Mouse (Mus musculus) erythroblast, embryonic 14.5 days (primary cell): ENCODE measurements around the gene Tex26. TPM values are rescaled to one million over a fixed set of nuclear protein-coding genes. Genes with fewer than 3 reads are reported as not detected.

ENCODE experiments used
- H3K27me3 ChIP-seq: 2 replicates; pipeline ENCODE4 v1.6.1; 2012; ENCODE audit warnings: inconsistent platforms; ENCODE audit not compliant: control insufficient read depth
- H3K36me3 ChIP-seq: 2 replicates; pipeline ENCODE4 v1.6.1; 2012; ENCODE audit warnings: mild to moderate bottlenecking, inconsistent platforms; ENCODE audit not compliant: control insufficient read depth
- H3K4me1 ChIP-seq: 2 replicates; pipeline ENCODE4 v1.6.1; 2012; ENCODE audit warnings: inconsistent platforms; ENCODE audit not compliant: control insufficient read depth
- H3K4me3 ChIP-seq: replicated peaks from 2 replicates; pipeline ENCODE3; 2012; ENCODE audit warnings: moderate library complexity, mild to moderate bottlenecking, inconsistent platforms
- H3K9me3 ChIP-seq: 2 replicates; pipeline ENCODE4 v1.6.1; 2012; ENCODE audit warnings: low read length, inconsistent platforms, mixed read lengths; ENCODE audit not compliant: control insufficient read depth
- GATA1 ChIP-seq: IDR thresholded peaks from 2 replicates; pipeline ENCODE4 v1.6.1; 2012; ENCODE audit warnings: low read length, inconsistent platforms, mixed read lengths
- TAL1 ChIP-seq: IDR thresholded peaks from 3 replicates; pipeline ENCODE4 v1.6.1; 2012; ENCODE audit warnings: low read length, inconsistent platforms, mixed read lengths
- polyA plus RNA-seq: library from polyadenylated mRNA; stranded (reverse); fragments of >175 nt; gene quantifications from 2 replicates; pipeline ENCODE4 v1.2.3, GENCODE M21; 2012

Gene Tex26
- polyA plus RNA-seq, 1 experiment, result not detected

- Histone ChIP-seq H3K27me3 (no peaks in the 10 kb centered on the region), H3K36me3 (no peaks in the 10 kb centered on the region), H3K4me3 (no peak overlapping the region), H3K9me3 (no peaks in the 10 kb centered on the region), H3K4me1 (no peaks in the 10 kb centered on the region)
- TF ChIP-seq TAL1 (no peak), GATA1 (no peak)
Observed at GRCm38 (mm10) chr5:149514087-149514671, 74.7 kb downstream of the Tex26 start.

- Histone ChIP-seq H3K4me3 (no peak overlapping the region), H3K36me3 (no peaks in the 10 kb centered on the region), H3K9me3 (no peaks in the 10 kb centered on the region), H3K27me3 (no peaks in the 10 kb centered on the region), H3K4me1 (no peaks in the 10 kb centered on the region)
- no peak for TF ChIP-seq TAL1
- no peak for TF ChIP-seq GATA1
Observed at GRCm38 (mm10) chr5:149514890-149515289, 75.4 kb downstream of the Tex26 start.

- Histone ChIP-seq H3K4me3 (no peak overlapping the region), H3K36me3 (no peaks in the 10 kb centered on the region), H3K9me3 (no peaks in the 10 kb centered on the region), H3K27me3 (no peaks in the 10 kb centered on the region), H3K4me1 (no peaks in the 10 kb centered on the region)
- TF ChIP-seq GATA1, result no peak
- TF ChIP-seq TAL1, result no peak
Observed at GRCm38 (mm10) chr5:149517116-149517515, 77.7 kb downstream of the Tex26 start.

Other genes starting within 250 kb of the Tex26 start
- 0.04 TPM in 1 of 2 replicates, not detected in the other for gene Alox5ap, start 174.9 kb upstream of the Tex26 start, polyA plus RNA-seq
- gene Medag, start 27.9 kb upstream of the Tex26 start, polyA plus RNA-seq, result not detected in 2 replicates
- not detected in 2 replicates for gene Wdr95, start 89.0 kb downstream of the Tex26 start, polyA plus RNA-seq
- gene Hsph1, start 196.7 kb downstream of the Tex26 start, polyA plus RNA-seq, result 2.4 and 2.8 TPM in 2 replicates
- 0.25 and 0.56 TPM in 2 replicates for gene B3glct, start 238.6 kb downstream of the Tex26 start, polyA plus RNA-seq